Mouse (Mus musculus) megakaryocyte, adult 5-6 weeks (primary cell): Measurements from ENCODE around the gene Cd44. TPM values are rescaled to one million over a fixed set of nuclear protein-coding genes. Genes with fewer than 3 reads are reported as not detected.

Source experiments
- ATAC-seq: 2 replicates; pipeline ENCODE4 v1.8.0; 2016; ENCODE audit warnings: mild to moderate bottlenecking, inconsistent platforms; ENCODE audit not compliant: poor library complexity, severe bottlenecking
- total RNA-seq, 2 experiments: library from RNA; stranded (forward) in 1 of 2; stranded (reverse) in 1 of 2; fragments of 153-499, 151-499 nt in 1 of 2; fragments of 221-1000, 200-1000 nt in 1 of 2; gene quantifications; 2 replicates each; pipeline versions ENCODE4 v1.2.3 to v1.2.4; 2015 to 2017

Gene Cd44
- total RNA-seq, 2 experiments from 2014 or later = 289 to 368 TPM

- ATAC-seq = peak; percentile 19
Measured at GRCm38 (mm10) chr2:102873848-102874247, 27.6 kb downstream of the Cd44 start.

GRCm38 (mm10) chr2:102873194-102873593, 28.3 kb downstream of the Cd44 start:
- ATAC-seq = no peak

GRCm38 (mm10) chr2:102872436-102872835, 29.0 kb downstream of the Cd44 start:
- ATAC-seq = no peak

GRCm38 (mm10) chr2:102868444-102868843, 33.0 kb downstream of the Cd44 start:
- ATAC-seq = no peak

- peak; percentile 65 for ATAC-seq
Measured at GRCm38 (mm10) chr2:102867396-102868088, 33.9 kb downstream of the Cd44 start.

GRCm38 (mm10) chr2:102866594-102866993, 34.9 kb downstream of the Cd44 start:
- ATAC-seq = no peak

- ATAC-seq = no peak
Measured at GRCm38 (mm10) chr2:102865354-102865752, 36.1 kb downstream of the Cd44 start.

- ATAC-seq = no peak
Measured at GRCm38 (mm10) chr2:102864695-102865353, 36.6 kb downstream of the Cd44 start.

- ATAC-seq = no peak
Measured at GRCm38 (mm10) chr2:102864036-102864435, 37.4 kb downstream of the Cd44 start.

- peak; percentile 67 for ATAC-seq
Measured at GRCm38 (mm10) chr2:102863583-102863982, 37.9 kb downstream of the Cd44 start.

GRCm38 (mm10) chr2:102862706-102863105, 38.8 kb downstream of the Cd44 start:
- ATAC-seq = no peak

- ATAC-seq = no peak
Measured at GRCm38 (mm10) chr2:102858271-102858670, 43.2 kb downstream of the Cd44 start.

- ATAC-seq = no peak
Measured at GRCm38 (mm10) chr2:102853297-102853696, 48.2 kb downstream of the Cd44 start.

- ATAC-seq = peak; percentile 41
Measured at GRCm38 (mm10) chr2:102851936-102852477, 49.5 kb downstream of the Cd44 start.

- ATAC-seq = no peak
Measured at GRCm38 (mm10) chr2:102850026-102850425, 51.4 kb downstream of the Cd44 start.

GRCm38 (mm10) chr2:102848811-102849433, 52.5 kb downstream of the Cd44 start:
- ATAC-seq = peak; percentile 62

- ATAC-seq = no peak
Measured at GRCm38 (mm10) chr2:102841231-102841630, 60.2 kb downstream of the Cd44 start.

GRCm38 (mm10) chr2:102838179-102838578, 63.3 kb downstream of the Cd44 start:
- no peak for ATAC-seq

- no peak for ATAC-seq
Measured at GRCm38 (mm10) chr2:102831547-102831946, 69.9 kb downstream of the Cd44 start.

- ATAC-seq = peak; percentile 75
Measured at GRCm38 (mm10) chr2:102829201-102829600, 72.3 kb downstream of the Cd44 start.

GRCm38 (mm10) chr2:102828381-102828780, 73.1 kb downstream of the Cd44 start:
- no peak for ATAC-seq

GRCm38 (mm10) chr2:102827841-102828240, 73.6 kb downstream of the Cd44 start:
- ATAC-seq = no peak
